Mouse (Mus musculus) thymus, postnatal 4 days (tissue): ENCODE results near the gene Phlda2.

ENCODE experiments used
- DNase-seq: peaks from one replicate; pipeline ENCODE4 v3.0.0; 2021

The Phlda2 gene

GRCm38 (mm10) chr7:143461294-143461870 lies 41.6 kb downstream of the Phlda2 start:
- no peak for DNase-seq

- peak; percentile 93 for DNase-seq
Measured at GRCm38 (mm10) chr7:143460874-143461273, 42.1 kb downstream of the Phlda2 start, which contains the start of gene Cdkn1c. Gene Cdkn1c (minus strand): TSS chr7:143461050.

- DNase-seq = no peak
Measured at GRCm38 (mm10) chr7:143460217-143460834, 42.6 kb downstream of the Phlda2 start.

DNA sequence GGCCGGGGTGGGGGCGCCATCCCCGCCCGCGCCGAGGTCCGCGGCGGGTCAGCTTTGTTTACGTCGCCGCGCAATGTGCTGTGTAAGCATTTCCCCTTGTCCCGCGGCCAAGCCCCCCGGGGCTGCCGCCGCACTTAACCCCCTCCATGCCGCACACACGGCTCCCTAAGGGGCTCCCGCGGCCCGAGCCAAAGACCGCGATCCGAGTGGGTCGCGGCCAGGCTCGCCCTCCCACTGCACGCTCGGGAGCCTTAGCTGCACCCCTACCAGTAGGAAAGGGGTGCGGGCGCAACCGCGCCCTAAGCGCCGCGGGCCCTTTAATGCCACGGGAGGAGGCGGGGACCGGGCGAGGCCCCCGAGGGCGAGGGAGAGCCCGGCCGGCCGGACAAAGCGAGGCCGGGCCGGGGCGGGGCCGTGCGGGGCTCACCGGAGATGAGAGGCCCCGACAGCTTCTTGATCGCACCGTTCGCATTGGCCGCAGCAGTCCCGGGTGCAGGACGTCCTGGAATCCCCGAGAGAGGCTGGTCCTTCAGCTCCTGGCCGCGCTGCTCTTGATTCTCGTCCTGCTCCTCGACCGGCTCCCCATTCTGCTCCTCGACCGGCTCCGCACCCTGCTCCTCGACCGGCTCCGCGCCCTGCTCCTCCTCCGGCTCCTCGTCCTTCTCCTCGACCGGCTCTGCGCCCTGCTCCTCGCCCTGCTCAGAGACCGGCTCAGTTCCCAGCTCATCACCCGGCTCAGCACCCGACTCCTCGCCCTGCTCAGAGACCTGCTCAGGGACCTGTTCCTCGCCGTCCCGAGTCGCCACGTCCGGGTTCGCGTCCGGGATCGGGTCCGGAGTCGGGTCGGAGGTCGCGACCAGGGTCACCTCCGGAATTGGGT lies 43.4 kb downstream of the Phlda2 start:
- peak; percentile 54 for DNase-seq

DNA sequence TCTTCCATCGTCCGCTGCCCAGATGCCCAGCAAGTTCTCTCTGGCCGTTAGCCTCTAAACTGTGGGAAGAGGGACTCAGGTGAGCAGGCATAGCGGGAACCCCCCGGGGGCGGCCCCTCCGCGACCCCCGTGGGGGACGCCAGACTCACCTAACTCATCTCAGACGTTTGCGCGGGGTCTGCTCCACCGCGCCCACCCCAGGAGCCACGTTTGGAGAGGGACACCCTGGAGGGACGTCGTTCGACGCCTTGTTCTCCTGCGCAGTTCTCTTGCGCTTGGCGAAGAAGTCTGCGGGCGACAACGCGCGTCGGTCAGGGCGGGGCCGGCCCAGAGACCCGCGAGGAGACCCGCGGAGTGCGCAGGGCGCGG lies 44.0 kb downstream of the Phlda2 start:
- peak; percentile 22 for DNase-seq
